Mouse (Mus musculus) liver, embryonic 14.5 days (tissue): Measurements from ENCODE around the gene Cbr3.

Experiments used
- CTCF ChIP-seq: IDR thresholded peaks from 2 replicates; pipeline ENCODE4 v1.5.1; 2016; ENCODE audit warnings: antibody characterized with exemption, low read depth, control low read depth
- EP300 ChIP-seq: IDR thresholded peaks from 2 replicates; pipeline ENCODE4 v1.6.1; 2016; ENCODE audit warnings: antibody characterized with exemption, low read depth

GRCm38 (mm10) chr16:93715826-93716225 lies 32.8 kb downstream of the Cbr3 start:
- no peak for TF ChIP-seq EP300
- TF ChIP-seq CTCF: no peak
